Mouse (Mus musculus) olfactory bulb, adult 2 months (tissue): ENCODE measurements around the gene Tmem108.

Source experiments
- CTCF ChIP-seq: fragments of 200-500 bp; IDR thresholded peaks from 2 replicates; pipeline ENCODE4 v1.5.1; 2012; ENCODE audit warnings: low read depth, mild to moderate bottlenecking, low read length, moderate library complexity; ENCODE audit not compliant: insufficient read depth
- POLR2A ChIP-seq: fragments of 200-500 bp; IDR thresholded peaks from 2 replicates; pipeline ENCODE4 v1.6.1; 2012; ENCODE audit warnings: mild to moderate bottlenecking, low read depth, low read length, moderate library complexity; ENCODE audit not compliant: insufficient read depth

GRCm38 (mm10) chr9:103608161-103609058 lies 153.2 kb downstream of the Tmem108 start:
- TF ChIP-seq POLR2A: no peak
- no peak for TF ChIP-seq CTCF
